Mouse (Mus musculus): Measurements from ENCODE around the gene Insm1. TPM values are rescaled to one million over a fixed set of nuclear protein-coding genes. Genes with fewer than 3 reads are reported as not detected.
A peak's percentile ranks its signal among the peaks of the same experiment; 100 is the strongest.

Gene Insm1
- polyA plus RNA-seq, 1 experiment from 2014 or later = 3.2 TPM

DNA sequence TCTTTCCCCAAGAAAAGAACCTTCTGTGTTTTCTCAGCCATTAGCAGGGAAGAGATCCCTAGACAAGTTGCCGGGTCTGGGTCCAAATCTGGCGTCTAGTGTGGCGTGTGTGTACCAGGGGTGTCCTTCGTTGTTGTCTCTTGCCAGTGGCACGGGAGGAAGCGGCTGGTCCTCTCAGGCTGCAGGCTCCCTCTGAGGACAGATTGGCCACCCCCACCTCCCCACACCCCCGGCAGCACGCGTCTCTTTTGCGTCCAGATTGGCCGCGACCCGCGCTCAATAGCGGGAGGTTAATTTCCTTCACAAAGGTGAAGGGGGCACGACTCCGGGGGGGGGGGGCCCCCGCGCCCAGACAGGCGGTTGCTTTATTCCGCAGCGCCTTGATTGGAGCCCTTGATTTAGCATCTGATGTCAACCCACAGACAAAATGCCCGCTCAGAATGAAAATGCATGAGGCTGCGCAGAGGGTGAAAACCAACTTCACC lies 1.1 kb upstream of the Insm1 start:
- WGBS = under 1% methylated on average over 24 of the region's 24 CpGs
- Histone ChIP-seq H3K27me3 (ENCODE audit: control insufficient read depth, insufficient read depth, low read length) (peaks cover 76% of the 10 kb centered on the region), H3K4me3 (ENCODE audit: low read depth, low read length) (peak overlapping the region; percentile 52; the same call in 1 of the 2 replicates), H3K9me3 (replicated peaks; ENCODE audit: control insufficient read depth, low read length) (no peaks in the 10 kb centered on the region), H3K4me2 (ENCODE audit: low read depth, low read length) (peak overlapping the region; percentile 96; the same call in 1 of the 2 replicates), H3K36me3 (replicated peaks; ENCODE audit: control insufficient read depth, insufficient read depth, low read depth, low read length) (no peaks in the 10 kb centered on the region), H3K4me1 (ENCODE audit: control insufficient read depth, insufficient read depth, low read length) (peaks cover 18% of the 10 kb centered on the region), H3K27ac (replicated peaks; ENCODE audit: low read depth, low read length) (0 out of 2 replicates have a peak overlapping the region, but pooled peaks have one; percentile 20), H3K9ac (replicated peaks; ENCODE audit: low read length) (no peak overlapping the region)
- DNase-seq (ENCODE audit: low spot score) (peak; percentile 37), ATAC-seq (replicated peaks; ENCODE audit: insufficient number of reproducible peaks, low FRiP score, low TSS enrichment, low read depth) (no peak)

DNA sequence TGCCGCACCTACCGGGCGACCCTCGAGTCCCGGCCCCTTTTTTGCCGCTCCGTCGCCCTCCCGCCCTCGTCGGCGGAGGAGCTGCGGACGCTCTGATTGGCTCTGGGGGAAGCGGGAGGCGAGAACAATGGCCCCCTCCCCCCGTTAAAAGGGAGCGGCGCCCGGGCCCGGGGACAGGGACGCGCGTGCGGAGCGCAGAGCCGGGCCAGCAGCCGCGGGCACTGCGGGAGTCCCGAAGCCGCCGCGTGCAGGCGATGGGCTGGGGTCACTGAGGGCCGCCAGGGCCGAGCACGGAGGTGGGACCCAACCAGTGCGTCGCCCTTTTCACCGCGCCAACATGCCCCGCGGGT lies 183 bp downstream of the Insm1 start:
- H3K27me3 ChIP-seq (ENCODE audit: control insufficient read depth, insufficient read depth, low read length) = peaks cover 75% of the 10 kb centered on the region
- peak overlapping the region; percentile 56 for H3K9ac ChIP-seq (replicated peaks; ENCODE audit: low read length)
- under 1% methylated on average over 32 of the region's 44 CpGs for WGBS
- H3K4me3 ChIP-seq (ENCODE audit: low read depth, low read length) = peak overlapping the region; percentile 52
- peak overlapping the region; percentile 96 for H3K4me2 ChIP-seq (ENCODE audit: low read depth, low read length)
- H3K27ac ChIP-seq (replicated peaks; ENCODE audit: low read depth, low read length) = peak overlapping the region; percentile 52
- ATAC-seq (replicated peaks; ENCODE audit: insufficient number of reproducible peaks, low FRiP score, low TSS enrichment, low read depth) (peak; percentile 41), DNase-seq (ENCODE audit: low spot score) (peak; percentile 57)
- peaks cover 18% of the 10 kb centered on the region for H3K4me1 ChIP-seq (ENCODE audit: control insufficient read depth, insufficient read depth, low read length)
- H3K36me3 ChIP-seq (replicated peaks; ENCODE audit: control insufficient read depth, insufficient read depth, low read depth, low read length) = no peaks in the 10 kb centered on the region
- no peaks in the 10 kb centered on the region for H3K9me3 ChIP-seq (replicated peaks; ENCODE audit: control insufficient read depth, low read length)

DNA sequence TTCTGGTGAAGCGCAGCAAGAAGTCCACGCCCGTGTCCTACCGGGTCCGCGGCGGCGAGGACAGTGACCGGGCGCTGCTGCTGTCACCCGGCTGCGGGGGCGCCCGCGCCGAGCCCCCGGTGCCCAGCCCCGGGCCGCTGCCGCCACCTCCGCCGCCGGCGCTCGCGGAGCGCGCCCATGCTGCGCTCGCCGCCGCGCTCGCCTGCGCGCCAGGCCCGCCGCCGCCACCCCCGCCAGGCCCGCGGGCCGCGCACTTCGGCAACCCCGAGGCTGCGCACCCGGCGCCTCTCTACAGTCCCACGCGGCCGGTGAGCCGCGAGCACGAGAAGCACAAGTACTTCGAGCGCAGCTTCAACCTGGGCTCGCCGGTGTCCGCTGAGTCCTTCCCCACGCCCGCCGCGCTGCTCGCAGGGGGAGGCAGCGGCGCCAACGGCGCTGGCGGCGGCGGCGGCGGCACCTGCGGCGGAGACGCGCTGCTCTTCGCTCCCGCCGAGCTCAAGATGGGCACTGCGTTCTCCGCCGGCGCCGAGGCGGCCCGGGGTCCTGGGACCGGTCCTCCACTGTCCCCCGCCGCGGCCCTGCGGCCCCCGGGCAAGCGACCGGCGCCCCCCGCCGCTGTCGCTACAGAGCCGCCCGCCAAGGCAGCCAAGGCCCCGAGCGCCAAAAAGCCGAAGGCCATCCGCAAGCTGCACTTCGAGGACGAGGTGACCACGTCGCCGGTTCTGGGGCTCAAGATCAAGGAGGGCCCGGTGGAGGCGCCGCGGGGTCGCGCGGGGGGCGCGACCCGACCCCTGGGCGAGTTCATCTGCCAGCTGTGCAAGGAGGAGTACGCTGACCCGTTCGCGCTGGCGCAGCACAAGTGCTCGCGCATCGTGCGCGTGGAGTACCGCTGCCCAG lies 806 bp downstream of the Insm1 start:
- Histone ChIP-seq H3K4me3 (ENCODE audit: low read depth, low read length) (peak overlapping the region; percentile 52), H3K36me3 (replicated peaks; ENCODE audit: control insufficient read depth, insufficient read depth, low read depth, low read length) (no peaks in the 10 kb centered on the region), H3K9me3 (replicated peaks; ENCODE audit: control insufficient read depth, low read length) (no peaks in the 10 kb centered on the region), H3K4me2 (ENCODE audit: low read depth, low read length) (peak overlapping the region; percentile 96), H3K27me3 (ENCODE audit: control insufficient read depth, insufficient read depth, low read length) (peaks cover 76% of the 10 kb centered on the region), H3K9ac (replicated peaks; ENCODE audit: low read length) (peak overlapping the region; percentile 56), H3K4me1 (ENCODE audit: control insufficient read depth, insufficient read depth, low read length) (peaks cover 18% of the 10 kb centered on the region), H3K27ac (replicated peaks; ENCODE audit: low read depth, low read length) (peak overlapping the region; percentile 52)
- under 1% methylated on average over 116 of the region's 133 CpGs for WGBS
- ATAC-seq (replicated peaks; ENCODE audit: insufficient number of reproducible peaks, low FRiP score, low TSS enrichment, low read depth) = peak; percentile 1; the same call in 1 of the 2 replicates
- DNase-seq (ENCODE audit: low spot score) = peak; percentile 44

DNA sequence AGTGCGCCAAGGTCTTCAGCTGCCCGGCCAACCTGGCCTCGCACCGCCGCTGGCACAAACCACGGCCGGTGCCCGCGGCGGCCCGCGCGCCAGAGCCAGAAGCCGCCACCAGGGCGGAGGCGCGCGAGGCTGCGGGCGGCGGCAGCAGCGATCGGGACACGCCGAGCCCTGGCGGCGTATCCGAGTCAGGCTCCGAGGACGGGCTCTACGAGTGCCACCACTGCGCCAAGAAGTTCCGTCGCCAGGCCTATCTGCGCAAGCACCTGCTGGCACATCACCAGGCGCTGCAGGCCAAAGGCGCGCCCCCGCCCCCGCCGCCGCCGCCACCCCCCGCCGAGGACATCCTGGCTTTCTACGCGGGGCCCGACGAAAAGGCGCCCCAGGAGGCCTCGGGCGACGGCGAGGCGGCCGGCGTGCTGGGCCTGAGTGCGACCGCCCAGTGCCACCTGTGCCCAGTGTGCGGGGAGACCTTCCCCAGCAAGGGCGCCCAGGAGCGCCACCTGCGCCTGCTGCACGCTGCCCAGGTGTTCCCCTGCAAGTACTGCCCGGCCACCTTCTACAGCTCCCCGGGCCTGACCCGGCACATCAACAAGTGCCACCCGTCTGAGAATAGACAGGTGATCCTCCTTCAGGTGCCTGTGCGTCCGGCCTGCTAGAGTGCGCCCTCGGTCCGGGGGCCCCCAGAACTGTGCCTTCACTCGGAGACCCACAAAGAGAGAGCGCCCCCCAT lies 1.6 kb downstream of the Insm1 start:
- peak; percentile 52 for DNase-seq (ENCODE audit: low spot score)
- H3K4me1 ChIP-seq (ENCODE audit: control insufficient read depth, insufficient read depth, low read length) = peaks cover 18% of the 10 kb centered on the region
- under 1% methylated on average over 66 of the region's 75 CpGs for WGBS
- H3K9ac ChIP-seq (replicated peaks; ENCODE audit: low read length) = peak overlapping the region; percentile 56
- no peaks in the 10 kb centered on the region for H3K36me3 ChIP-seq (replicated peaks; ENCODE audit: control insufficient read depth, insufficient read depth, low read depth, low read length)
- peak overlapping the region; percentile 96 for H3K4me2 ChIP-seq (ENCODE audit: low read depth, low read length)
- H3K27me3 ChIP-seq (ENCODE audit: control insufficient read depth, insufficient read depth, low read length) = peaks cover 68% of the 10 kb centered on the region
- H3K27ac ChIP-seq (replicated peaks; ENCODE audit: low read depth, low read length) = peak overlapping the region; percentile 52; the same call in 1 of the 2 replicates
- H3K9me3 ChIP-seq (replicated peaks; ENCODE audit: control insufficient read depth, low read length) = no peaks in the 10 kb centered on the region
- peak overlapping the region; percentile 52 for H3K4me3 ChIP-seq (ENCODE audit: low read depth, low read length)
- no peak for ATAC-seq (replicated peaks; ENCODE audit: insufficient number of reproducible peaks, low FRiP score, low TSS enrichment, low read depth)

DNA sequence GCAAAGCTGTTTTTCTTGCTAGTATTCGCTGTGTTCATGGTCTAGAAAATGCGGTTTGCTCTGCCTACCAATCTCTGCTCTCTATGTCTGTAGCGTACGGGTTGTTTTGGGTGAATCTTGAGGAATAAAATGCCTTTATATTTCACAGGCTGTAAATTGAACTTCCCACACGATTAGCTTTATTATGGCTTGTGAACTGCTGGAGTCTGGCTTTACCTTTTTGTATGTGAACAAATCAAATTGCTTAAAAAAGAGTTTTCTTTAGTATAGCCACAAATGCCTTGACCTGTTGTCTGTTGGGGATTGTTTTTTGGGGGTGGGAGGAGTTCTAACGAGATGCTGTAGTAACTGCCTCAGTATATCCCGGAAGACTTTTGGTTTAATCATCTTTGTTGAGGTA lies 2.4 kb downstream of the Insm1 start:
- no peaks in the 10 kb centered on the region for H3K9me3 ChIP-seq (replicated peaks; ENCODE audit: control insufficient read depth, low read length)
- ATAC-seq (replicated peaks; ENCODE audit: insufficient number of reproducible peaks, low FRiP score, low TSS enrichment, low read depth) = no peak
- H3K4me1 ChIP-seq (ENCODE audit: control insufficient read depth, insufficient read depth, low read length) = peaks cover 18% of the 10 kb centered on the region
- no peak overlapping the region for H3K9ac ChIP-seq (replicated peaks; ENCODE audit: low read length)
- H3K27ac ChIP-seq (replicated peaks; ENCODE audit: low read depth, low read length) = no peak overlapping the region
- WGBS = 13% methylated on average over 7 of the region's 7 CpGs
- H3K4me2 ChIP-seq (ENCODE audit: low read depth, low read length) = peak overlapping the region; percentile 96
- no peaks in the 10 kb centered on the region for H3K36me3 ChIP-seq (replicated peaks; ENCODE audit: control insufficient read depth, insufficient read depth, low read depth, low read length)
- DNase-seq (ENCODE audit: low spot score) = no peak
- peaks cover 65% of the 10 kb centered on the region for H3K27me3 ChIP-seq (ENCODE audit: control insufficient read depth, insufficient read depth, low read length)
- peak overlapping the region; percentile 52 for H3K4me3 ChIP-seq (ENCODE audit: low read depth, low read length)

DNA sequence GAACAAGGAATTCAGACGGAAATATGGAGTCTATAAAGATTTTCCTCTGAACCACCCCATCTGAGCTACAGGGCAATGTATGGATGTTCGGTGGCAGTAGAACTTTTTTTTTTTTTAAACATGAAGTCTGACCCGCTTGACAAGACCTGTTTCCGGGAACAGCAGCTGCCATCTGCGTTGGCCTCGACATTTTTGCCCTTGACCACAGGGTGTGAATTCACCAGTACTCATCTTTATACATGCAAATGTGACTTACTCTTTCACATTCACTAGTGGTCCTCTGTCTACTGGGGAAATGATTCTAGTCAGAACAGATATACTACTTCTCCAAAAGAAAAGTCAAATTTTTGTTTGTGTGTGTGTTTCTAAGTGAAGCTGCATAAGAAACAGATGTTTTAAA lies 4.1 kb downstream of the Insm1 start:
- no peaks in the 10 kb centered on the region for H3K9me3 ChIP-seq (replicated peaks; ENCODE audit: control insufficient read depth, low read length)
- H3K36me3 ChIP-seq (replicated peaks; ENCODE audit: control insufficient read depth, insufficient read depth, low read depth, low read length) = no peaks in the 10 kb centered on the region
- peaks cover 58% of the 10 kb centered on the region for H3K27me3 ChIP-seq (ENCODE audit: control insufficient read depth, insufficient read depth, low read length)
- DNase-seq (ENCODE audit: low spot score) (no peak), ATAC-seq (replicated peaks; ENCODE audit: insufficient number of reproducible peaks, low FRiP score, low TSS enrichment, low read depth) (no peak)
- no peak overlapping the region for H3K4me3 ChIP-seq (ENCODE audit: low read depth, low read length)
- H3K9ac ChIP-seq (replicated peaks; ENCODE audit: low read length) = no peak overlapping the region
- WGBS = 16% methylated on average over 6 of the region's 6 CpGs
- H3K4me2 ChIP-seq (ENCODE audit: low read depth, low read length) = no peak overlapping the region
- H3K4me1 ChIP-seq (ENCODE audit: control insufficient read depth, insufficient read depth, low read length) = peaks cover 15% of the 10 kb centered on the region
- no peak overlapping the region for H3K27ac ChIP-seq (replicated peaks; ENCODE audit: low read depth, low read length)

DNA sequence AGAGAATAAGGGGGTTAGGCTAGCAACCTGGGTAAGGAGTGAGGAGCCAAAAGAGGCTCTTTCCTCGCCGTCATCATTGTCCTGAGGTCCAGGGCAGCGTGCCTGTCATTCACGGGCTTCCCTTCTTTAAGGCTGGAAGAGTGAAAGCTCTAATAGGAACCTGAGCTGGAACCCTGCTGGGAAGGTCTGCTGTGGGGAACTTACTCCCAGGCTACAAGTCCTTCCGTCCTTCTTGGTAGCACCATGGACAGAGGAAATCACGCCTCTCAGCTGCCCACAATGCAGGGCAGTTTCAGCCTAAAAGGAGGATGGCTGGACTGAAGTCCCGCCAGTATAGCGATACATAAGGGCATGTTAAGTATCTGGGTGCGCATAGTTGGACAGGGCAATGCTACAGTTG lies 4.8 kb downstream of the Insm1 start:
- ATAC-seq (replicated peaks; ENCODE audit: insufficient number of reproducible peaks, low FRiP score, low TSS enrichment, low read depth) (0 out of 2 replicates have a peak, but pooled peaks have one; percentile 8), DNase-seq (ENCODE audit: low spot score) (peak; percentile 83)
- H3K9ac ChIP-seq (replicated peaks; ENCODE audit: low read length) = no peak overlapping the region
- no peaks in the 10 kb centered on the region for H3K36me3 ChIP-seq (replicated peaks; ENCODE audit: control insufficient read depth, insufficient read depth, low read depth, low read length)
- H3K4me3 ChIP-seq (ENCODE audit: low read depth, low read length) = no peak overlapping the region
- H3K27ac ChIP-seq (replicated peaks; ENCODE audit: low read depth, low read length) = no peak overlapping the region
- H3K9me3 ChIP-seq (replicated peaks; ENCODE audit: control insufficient read depth, low read length) = no peaks in the 10 kb centered on the region
- 2% methylated on average over 9 of the region's 9 CpGs for WGBS
- H3K27me3 ChIP-seq (ENCODE audit: control insufficient read depth, insufficient read depth, low read length) = peaks cover 51% of the 10 kb centered on the region
- H3K4me1 ChIP-seq (ENCODE audit: control insufficient read depth, insufficient read depth, low read length) = peaks cover 13% of the 10 kb centered on the region
- no peak overlapping the region for H3K4me2 ChIP-seq (ENCODE audit: low read depth, low read length)
